Mouse (Mus musculus) 3T3-L1 (cell line): Measurements from ENCODE around the gene Klk6.

Source experiments
- DNase-seq: peaks from one replicate; pipeline ENCODE4 v3.0.0-alpha.2; 2015; ENCODE audit warnings: low read depth, low spot score

The Klk6 gene

DNA sequence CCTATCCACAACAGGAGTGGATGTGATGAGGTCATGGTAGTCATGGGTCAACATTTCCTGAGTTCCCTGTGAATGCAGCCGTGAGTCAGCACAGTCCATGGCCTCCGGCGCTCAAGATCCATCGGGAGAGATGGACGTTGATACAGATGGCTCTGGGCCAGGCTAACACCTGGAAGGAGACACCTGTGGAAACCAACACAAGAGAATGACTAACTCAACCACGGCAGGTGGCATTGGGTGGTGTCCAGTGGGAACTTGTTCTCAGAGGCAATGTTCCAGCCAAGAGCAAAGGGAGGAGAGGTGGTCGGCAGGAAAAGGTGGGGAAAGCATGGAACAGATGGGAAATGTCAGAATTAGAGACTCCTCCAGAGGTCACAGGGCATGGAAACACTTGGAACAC is 2.7 kb upstream of the Klk6 start:
- no peak for DNase-seq

DNA sequence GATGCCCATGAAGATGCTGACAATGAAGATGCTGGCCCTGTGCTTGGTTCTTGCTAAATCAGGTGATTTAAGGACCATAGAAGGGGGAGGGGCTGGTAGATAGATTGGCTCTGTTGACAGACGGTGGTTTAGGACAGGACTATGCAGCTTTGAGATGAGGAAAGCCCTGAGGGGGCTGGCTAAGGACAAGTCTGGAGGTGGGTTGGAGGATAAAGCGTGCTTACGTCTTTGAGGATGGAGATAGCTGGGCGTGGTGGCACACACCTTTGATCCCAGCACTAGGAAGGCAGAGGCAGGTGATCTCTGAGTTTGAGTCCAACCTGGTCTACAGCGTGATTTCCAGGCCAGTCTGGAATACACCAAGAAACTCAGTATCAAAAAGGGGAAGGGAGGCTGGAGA is 1.8 kb downstream of the Klk6 start:
- DNase-seq, result no peak

DNA sequence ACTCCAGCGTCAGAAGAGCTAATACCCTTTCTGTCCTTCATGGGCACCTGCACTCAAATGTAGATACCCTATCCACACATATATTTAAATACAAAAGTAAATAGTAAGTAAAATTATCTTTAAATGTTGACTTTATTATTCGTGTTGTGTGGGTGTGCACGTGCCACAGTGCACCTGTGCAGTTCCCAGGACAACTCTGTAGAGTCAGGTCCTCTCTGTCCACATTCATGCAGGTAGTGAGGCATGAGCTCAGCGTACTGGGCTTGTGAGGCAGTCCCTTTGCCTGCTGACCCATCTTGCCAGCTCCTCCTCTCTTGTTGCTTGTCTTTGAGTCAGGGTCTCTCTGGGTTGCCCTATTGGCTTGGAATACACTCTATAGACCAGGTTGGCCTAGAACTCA is 3.4 kb downstream of the Klk6 start:
- DNase-seq, result no peak

DNA sequence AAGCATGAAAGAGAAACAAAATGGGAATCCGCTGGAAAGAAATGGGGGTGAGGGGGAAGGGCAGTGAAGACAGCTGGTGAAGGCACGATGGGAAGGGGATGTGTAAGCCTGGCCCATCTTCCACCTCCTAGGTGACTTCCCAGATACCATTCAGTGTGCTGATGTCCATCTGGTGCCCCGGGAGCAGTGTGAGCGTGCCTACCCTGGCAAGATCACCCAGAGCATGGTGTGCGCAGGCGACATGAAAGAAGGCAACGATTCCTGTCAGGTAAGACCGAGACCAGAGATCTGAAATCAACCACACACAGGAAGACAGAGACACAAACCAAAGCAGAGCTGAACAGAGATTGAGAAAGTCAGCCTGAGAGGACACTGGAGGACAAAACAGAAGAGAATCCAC is 4.7 kb downstream of the Klk6 start:
- DNase-seq, result no peak

GRCm38 (mm10) chr7:43841701-43842100 is 17.4 kb downstream of the Klk6 start, which contains the start of gene Klk5:
Gene Klk5 (plus strand): TSS chr7:43841971.
- no peak for DNase-seq

- DNase-seq, result no peak
Measured at GRCm38 (mm10) chr7:43843801-43844200, 19.5 kb downstream of the Klk6 start.

DNA sequence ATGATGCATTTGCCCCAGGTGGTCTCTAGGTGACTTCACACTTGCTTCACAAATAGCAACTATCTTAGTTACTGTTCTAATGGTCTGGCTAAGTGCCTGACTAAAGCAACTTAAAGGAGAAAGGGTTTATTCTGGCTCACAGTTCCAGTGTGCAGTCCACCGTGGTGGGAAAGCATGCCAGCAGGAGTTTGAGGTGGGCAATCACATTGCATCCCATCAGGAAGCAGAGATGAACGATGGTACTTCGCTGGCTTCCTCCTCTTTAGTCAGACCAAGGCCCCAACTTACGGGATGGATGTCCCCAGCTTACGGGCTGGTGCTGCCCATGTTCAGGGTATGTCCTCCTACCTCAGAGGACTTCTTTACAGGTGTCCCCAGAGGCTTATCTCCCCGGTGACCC is 27.3 kb downstream of the Klk6 start:
- no peak for DNase-seq

DNA sequence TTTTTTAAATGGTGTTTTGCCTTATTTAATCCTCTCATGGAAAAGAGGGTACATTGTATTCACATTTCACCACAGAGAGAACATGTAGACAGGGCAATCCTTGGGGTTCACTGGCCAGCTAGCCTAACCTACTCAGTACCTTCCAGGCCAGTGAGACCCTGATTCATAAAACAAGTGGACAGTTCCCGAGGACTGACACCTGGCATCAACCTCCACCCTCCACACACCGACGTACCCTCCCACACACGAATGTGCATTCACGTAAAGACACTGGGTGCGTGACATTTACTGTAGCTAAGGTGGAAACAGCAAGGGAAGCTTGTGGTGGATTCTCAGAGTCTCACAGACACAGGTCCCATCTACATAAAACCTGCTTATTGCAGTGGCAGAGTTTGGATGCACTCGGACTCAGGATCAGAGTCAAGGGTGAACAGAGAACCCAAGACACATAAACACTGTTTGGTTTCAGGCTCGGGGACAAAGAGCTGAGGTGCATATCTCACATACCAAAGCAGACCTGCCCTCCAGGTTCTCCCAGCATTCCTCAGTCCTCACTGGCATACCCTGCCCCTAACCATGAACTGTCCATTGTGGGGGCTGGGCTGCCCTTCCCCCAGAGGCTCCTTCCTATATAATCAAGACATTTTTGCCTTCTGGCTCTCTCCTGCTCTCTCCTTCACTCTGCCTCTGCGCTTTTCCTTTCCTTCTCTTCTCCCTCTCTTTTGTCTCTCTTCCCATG is 30.5 kb downstream of the Klk6 start:
- no peak for DNase-seq

DNA sequence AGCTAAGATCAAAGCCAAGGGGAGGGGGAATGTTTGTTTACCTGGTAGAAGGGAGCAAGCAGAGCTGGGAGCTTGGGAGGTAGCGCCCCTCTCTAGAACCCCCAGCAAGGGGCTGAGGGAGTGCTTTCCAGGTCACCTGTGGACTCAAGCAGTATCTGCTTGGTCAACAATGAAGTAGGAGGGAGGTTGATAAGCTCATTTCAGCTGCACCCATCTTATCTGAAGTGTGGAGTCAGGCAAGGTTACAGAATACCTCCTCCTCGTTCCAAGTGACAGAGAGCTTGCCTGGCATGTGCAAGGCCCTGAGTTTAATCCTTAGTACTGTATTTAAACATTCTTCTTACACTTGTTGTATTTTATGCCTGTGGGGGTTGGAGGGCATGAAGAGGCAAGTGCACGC is 31.4 kb downstream of the Klk6 start:
- no peak for DNase-seq

DNA sequence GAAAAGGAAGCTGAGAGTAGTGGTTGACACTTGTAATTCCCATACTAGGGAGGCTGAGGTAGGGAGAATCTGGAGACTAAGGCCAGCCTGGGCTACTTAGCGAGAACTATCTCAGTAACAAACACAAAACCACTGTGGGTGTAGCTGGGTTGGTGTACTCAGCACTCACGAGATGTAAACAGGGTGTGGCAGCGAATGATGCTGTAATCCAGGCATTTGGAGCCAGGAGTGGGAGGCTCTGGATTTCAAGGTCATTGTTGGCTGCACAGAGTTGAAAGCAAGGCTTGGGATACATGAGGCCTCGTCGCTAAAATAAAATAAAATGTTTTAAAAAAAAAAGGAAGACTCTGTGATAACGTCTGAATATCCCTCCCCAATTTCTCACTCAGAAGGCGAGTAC is 32.0 kb downstream of the Klk6 start:
- DNase-seq, result no peak

- no peak for DNase-seq
Measured at GRCm38 (mm10) chr7:43857501-43857900, 33.2 kb downstream of the Klk6 start.

- no peak for DNase-seq
Measured at GRCm38 (mm10) chr7:43860411-43860810, 36.1 kb downstream of the Klk6 start.

GRCm38 (mm10) chr7:43873237-43873636 is 48.9 kb downstream of the Klk6 start:
- peak; percentile 77 for DNase-seq

GRCm38 (mm10) chr7:43873674-43874073 is 49.4 kb downstream of the Klk6 start:
- DNase-seq, result no peak

DNA sequence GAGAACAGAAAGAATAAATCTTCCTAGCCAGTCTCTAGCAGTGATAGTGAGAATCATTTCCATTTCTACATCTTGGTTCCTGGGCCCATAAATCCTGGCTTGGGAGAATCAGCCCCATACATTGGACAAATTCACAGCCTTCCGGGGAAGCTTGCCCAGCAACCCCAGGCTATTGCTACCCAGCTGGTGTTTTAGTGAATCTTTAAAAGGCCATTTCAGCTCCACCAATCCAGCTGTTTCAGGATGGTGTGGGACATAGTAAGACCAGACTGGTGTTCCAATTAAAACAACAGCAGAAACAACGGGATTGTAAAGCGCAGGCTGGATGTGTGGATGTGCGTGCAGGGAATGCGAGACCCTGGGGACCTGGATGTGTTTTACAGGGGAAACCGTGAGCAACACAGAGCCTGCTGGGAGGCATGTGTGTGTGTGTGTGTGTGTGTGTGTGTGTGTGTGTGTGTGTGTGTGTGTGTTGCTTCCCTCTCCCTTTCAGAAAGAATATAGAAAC is 50.6 kb downstream of the Klk6 start:
- DNase-seq, result no peak

DNA sequence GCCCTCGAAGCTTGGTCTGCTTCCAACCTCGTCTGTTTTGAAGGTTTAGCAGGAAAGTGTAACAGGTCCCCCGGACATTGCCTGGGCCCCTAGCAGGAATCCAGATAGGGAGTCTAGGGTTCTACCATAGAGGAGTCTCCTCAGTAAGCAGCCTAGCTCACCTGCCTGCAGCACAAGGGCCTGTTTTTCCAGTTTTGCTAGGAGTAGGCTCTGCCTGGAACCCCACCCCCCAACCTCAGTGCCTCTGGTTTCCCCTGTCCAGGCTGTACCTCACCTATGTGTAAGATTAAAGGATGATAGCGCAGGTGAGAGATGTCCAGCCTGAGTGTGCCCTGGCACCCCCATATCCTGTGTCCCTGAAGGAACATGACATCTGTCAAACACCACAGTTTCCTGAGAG is 52.1 kb downstream of the Klk6 start:
- no peak for DNase-seq

DNA sequence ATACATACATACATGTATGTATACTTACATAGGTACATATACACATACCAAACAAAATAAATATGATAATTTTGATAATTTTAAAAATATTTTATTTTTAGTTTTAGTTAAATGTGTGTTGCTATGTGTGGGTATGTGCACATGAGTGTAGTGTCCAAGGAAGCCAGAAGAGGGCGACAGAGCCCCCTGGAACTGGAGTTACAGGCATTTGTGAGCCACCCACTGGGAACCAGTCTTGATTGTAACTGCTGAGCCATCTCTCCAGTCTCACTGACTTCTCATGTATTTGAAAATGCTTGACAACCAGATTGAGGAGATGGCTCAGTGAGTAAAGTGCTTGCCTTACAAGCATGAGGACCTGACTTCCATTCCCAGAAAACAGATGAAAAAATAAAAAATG is 54.0 kb downstream of the Klk6 start:
- no peak for DNase-seq

DNA sequence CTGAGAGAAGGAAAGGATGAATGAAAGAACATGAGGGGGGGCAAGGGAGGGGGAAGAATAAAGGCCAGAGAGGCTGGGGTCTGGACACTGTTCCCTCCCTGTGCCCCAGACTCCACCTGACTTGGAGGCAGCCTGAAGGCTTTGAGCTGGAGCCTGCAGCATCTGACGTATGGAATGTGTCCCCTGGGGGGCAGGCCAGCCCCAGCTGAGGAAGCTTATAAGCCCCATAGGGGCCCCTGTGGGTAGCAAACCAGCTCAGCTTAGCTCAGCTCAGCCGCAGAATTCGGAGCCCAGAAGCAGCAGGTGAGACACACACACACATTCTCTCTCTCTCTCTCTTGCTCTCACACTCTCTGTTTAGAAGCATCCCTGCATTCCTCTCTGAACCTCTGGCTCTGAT is 56.6 kb downstream of the Klk6 start, which contains the start of gene Klk4:
Gene Klk4 (plus strand): TSS at position 249 of the 400 bp plus-strand sequence.
- DNase-seq, result peak; percentile 6
